Mouse (Mus musculus): ENCODE measurements at regions not wholly inside any gene's neighbourhood (a gene's known extent, or its start where the extent isn't known, plus 50 kb on each side); places are given as distances from the start of the nearest gene placed in this dataset.

- no peak for DNase-seq (ENCODE audit: low read depth, low spot score)
Observed at GRCm38 (mm10) chr5:118815783-118816182, 255.3 kb downstream of the Med13l start.

GRCm38 (mm10) chr5:118818294-118818693 lies 257.8 kb downstream of the Med13l start:
- DNase-seq (ENCODE audit: low read depth, low spot score) = no peak

GRCm38 (mm10) chr5:118824791-118825190 lies 264.3 kb downstream of the Med13l start:
- no peak for DNase-seq (ENCODE audit: low read depth, low spot score)

- no peak for DNase-seq (ENCODE audit: low read depth, low spot score)
Observed at GRCm38 (mm10) chr5:118829031-118829698, 268.7 kb downstream of the Med13l start.

GRCm38 (mm10) chr5:118832701-118833100 lies 272.2 kb downstream of the Med13l start:
- DNase-seq (ENCODE audit: low read depth, low spot score) = no peak

GRCm38 (mm10) chr5:118834129-118834528 lies 273.6 kb downstream of the Med13l start:
- no peak for DNase-seq (ENCODE audit: low read depth, low spot score)

GRCm38 (mm10) chr5:118837001-118837400 lies 276.5 kb downstream of the Med13l start:
- DNase-seq (ENCODE audit: low read depth, low spot score) = no peak

GRCm38 (mm10) chr5:118838421-118838820 lies 277.9 kb downstream of the Med13l start:
- no peak for DNase-seq (ENCODE audit: low read depth, low spot score)

- DNase-seq (ENCODE audit: low read depth, low spot score) = no peak
Observed at GRCm38 (mm10) chr5:118839916-118840315, 279.4 kb downstream of the Med13l start.

GRCm38 (mm10) chr5:118841210-118842016 lies 280.9 kb downstream of the Med13l start:
- DNase-seq (ENCODE audit: low read depth, low spot score) = no peak

GRCm38 (mm10) chr5:118842017-118842396 lies 281.5 kb downstream of the Med13l start:
- DNase-seq (ENCODE audit: low read depth, low spot score) = no peak

GRCm38 (mm10) chr5:118857001-118857400 lies 296.5 kb downstream of the Med13l start:
- DNase-seq (ENCODE audit: low read depth, low spot score) = no peak

- no peak for DNase-seq (ENCODE audit: low read depth, low spot score)
Observed at GRCm38 (mm10) chr5:118861143-118861847, 300.8 kb downstream of the Med13l start.

GRCm38 (mm10) chr5:118867511-118867910 lies 307.0 kb downstream of the Med13l start:
- DNase-seq (ENCODE audit: low read depth, low spot score) = no peak

- DNase-seq (ENCODE audit: low read depth, low spot score) = no peak
Observed at GRCm38 (mm10) chr5:118869330-118869729, 308.9 kb downstream of the Med13l start.

- no peak for DNase-seq (ENCODE audit: low read depth, low spot score)
Observed at GRCm38 (mm10) chr5:118873871-118874270, 313.4 kb downstream of the Med13l start.

GRCm38 (mm10) chr5:118875096-118875637 lies 314.7 kb downstream of the Med13l start:
- no peak for DNase-seq (ENCODE audit: low read depth, low spot score)

- DNase-seq (ENCODE audit: low read depth, low spot score) = no peak
Observed at GRCm38 (mm10) chr5:118876586-118877312, 316.3 kb downstream of the Med13l start.

GRCm38 (mm10) chr5:118877313-118877669 lies 316.8 kb downstream of the Med13l start:
- no peak for DNase-seq (ENCODE audit: low read depth, low spot score)

GRCm38 (mm10) chr5:118877831-118878230 lies 317.4 kb downstream of the Med13l start:
- DNase-seq (ENCODE audit: low read depth, low spot score) = no peak

GRCm38 (mm10) chr5:118878722-118879121 lies 318.2 kb downstream of the Med13l start:
- no peak for DNase-seq (ENCODE audit: low read depth, low spot score)

Data from A20 (cell line).